Mouse (Mus musculus) c-Kit-negative CD71-positive TER-119-positive erythroid progenitor cells, embryonic 14.5 days (primary cell): ENCODE measurements around the gene Ppfia3.

Source experiments
- DNase-seq: peaks from one replicate; pipeline ENCODE4 v3.0.0-alpha.2; 2013; ENCODE audit warnings: low read depth, low spot score

Ppfia3 gene

DNA sequence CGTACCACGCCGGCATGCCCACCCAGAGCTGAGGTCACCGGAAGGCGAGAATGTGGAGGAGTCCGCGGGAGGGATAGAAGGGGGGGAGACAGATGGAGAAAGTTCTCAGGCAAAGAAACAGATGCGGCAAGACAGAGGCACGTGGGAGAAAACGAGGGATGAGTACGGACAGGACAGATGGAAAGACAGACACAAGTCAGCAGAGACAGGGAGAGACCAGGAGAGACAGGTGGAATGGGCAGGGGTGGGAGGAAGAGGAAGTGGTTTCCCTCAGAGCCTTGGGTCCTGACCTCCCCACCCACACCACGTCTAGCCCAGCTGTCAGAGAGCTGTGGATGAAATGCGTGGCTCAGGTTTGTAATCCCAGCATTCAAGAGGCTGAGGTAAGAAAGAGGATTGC lies 19.9 kb downstream of the Ppfia3 start:
- DNase-seq, result no peak

DNA sequence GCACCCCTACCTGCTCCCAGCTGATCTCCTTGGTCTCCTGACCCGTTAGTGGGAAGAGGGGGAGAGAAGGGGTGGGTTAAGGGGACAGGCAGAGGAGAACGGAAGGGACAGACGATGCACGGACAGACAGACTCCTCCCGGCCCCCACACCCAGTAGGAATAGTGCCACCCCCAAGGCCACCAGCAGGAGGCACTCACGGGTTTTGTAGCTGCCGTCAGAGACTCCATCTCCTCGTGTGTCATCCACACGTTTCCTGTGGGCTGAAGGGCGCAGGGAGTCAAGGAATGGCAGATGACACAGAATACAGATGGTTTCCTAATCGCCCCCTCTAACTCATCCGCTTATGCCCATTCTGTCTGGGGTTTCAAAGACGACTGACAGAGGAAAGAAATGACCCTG lies 23.3 kb downstream of the Ppfia3 start:
- DNase-seq, result no peak

DNA sequence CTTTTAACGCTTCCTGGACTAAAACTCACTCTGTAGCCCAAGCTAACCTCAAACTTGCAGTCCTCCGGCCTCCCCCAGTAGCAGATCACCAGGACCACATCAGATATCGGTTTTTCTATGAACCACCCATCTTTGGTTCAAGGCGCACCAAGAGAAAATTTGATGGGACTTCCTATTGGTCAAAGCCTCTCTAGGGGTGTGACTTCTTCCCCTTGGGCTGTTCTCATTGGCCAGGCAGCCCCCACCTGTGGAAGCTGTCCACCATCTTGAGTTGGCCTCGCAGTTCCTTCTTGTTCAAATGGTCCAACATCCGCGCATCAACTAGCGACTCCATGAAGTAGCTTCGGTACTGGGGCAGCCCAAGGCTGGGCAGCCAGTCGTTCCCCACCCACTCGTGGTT lies 24.7 kb downstream of the Ppfia3 start:
- DNase-seq, result no peak

DNA sequence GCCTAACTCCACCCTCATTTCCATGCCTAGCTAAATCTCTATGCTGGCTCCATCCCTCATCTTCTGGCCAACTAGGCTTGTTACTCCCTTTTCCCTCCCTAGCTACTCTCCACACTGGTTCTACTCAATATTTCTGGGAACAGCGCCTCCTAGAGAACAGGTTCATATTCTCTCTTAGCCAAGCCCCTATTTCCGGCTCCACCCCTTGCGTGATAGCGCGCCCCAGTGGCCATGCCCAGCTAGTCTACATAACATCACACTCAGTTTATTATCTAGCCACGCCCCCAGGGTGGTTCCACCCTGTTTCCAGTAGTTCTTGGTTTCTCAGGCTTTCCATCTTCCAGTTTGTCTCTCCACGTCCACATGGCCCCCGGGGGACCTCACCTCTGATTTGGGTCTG lies 25.5 kb downstream of the Ppfia3 start:
- peak; percentile 70 for DNase-seq

DNA sequence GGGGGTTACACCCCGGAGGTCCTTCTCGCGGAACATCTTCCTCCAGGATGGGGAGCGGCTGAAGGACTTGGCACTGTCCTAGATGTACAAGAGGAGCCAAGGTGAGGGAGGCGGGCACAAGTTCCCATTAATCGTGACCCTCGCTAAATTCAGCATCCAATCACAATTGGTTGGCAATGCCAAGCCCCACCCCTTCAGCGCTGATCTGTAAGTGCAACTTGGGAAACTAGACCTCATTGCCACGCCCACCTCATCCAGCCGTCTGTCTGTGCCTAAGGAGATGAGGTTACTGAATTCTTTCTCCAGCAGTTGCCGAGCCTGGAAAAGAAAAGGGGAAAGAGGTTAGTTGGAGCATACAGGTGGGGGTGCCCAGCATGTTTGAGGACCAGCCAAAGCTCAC lies 26.1 kb downstream of the Ppfia3 start:
- peak; percentile 50 for DNase-seq

DNA sequence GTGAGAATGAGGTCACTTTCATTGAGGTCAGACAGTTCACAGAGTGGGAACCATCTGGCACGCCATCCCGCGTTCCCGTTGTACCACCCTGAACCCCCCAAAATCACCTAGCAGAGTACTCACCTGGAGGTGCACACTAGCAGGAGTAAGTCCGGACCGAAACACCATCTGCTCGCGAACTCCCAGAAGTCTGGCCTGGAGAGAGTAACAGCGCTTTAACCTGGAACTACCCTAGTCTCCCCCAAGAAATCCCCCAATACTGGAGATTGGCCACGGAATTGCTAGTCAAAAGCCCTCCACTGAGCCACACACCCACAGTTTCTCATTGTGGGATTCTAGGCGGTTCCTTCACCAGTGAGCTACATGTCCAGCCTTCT lies 26.8 kb downstream of the Ppfia3 start:
- DNase-seq, result no peak

DNA sequence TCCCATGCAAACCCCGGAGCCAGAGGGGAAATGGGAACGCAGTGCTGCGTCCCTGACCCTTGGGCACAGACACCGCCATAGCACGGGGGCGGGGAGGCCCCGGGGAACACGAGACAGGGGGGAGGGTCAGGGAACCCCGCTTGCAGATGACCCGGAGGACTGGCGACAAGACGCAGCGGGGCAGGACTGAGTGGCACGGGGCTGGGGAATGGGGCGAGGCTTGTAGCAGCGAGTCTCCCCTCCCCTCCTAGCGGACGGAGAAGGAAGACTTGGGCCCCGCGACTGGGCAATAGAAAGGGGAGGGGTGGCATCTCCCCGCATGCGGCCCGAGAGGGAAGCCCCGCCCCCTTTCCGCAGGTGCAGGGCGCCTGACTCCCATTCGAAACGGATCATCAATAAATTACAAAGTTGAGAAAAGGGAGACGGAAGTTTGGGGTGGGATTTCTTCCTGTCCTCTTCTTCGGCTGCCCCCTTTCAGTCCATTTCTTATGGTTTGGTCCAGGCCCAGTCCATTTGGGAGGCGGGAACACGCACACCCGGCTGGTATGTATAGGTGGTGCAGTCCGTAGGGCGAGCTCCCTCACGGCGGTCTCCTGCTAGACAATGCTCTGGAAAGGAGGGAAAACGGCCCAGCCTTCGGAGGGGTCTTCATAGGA lies 27.3 kb downstream of the Ppfia3 start:
- DNase-seq, result peak; percentile 39

DNA sequence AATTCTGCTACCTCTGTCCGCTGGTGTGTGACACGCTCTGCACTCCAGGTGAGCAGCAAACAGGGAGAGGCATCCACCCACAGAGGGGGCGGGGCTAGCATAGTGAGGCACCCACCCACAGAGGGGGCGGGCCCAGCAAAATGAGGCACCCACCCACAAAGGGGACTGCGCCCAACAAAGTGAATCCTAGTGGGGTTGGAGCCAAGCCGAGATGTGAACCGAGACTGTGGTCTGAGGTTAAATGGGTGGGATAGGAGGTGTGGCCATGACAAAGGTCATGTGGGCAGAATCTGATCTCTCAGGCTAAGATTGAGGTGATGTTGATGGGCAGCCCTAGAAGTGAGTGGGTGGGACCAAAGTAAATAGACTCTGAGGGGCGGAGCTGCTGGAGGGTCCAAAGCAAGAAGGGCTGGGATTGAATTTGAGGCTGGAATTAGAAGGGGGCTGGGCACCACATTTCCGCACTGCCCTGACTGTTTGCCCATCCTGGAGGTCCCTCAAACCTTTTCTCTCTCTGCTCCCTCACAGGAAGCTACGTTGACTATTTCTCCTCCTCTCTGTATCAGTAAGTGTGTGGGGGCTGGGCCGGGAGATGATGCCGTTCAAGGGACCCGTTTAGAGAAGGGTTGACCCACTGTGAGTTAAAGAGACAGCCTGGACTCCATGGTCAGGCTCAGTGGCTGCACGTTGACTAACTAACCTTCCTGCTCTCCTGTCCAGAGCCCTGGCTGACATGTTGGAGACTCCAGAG lies 28.5 kb downstream of the Ppfia3 start:
- DNase-seq, result no peak

DNA sequence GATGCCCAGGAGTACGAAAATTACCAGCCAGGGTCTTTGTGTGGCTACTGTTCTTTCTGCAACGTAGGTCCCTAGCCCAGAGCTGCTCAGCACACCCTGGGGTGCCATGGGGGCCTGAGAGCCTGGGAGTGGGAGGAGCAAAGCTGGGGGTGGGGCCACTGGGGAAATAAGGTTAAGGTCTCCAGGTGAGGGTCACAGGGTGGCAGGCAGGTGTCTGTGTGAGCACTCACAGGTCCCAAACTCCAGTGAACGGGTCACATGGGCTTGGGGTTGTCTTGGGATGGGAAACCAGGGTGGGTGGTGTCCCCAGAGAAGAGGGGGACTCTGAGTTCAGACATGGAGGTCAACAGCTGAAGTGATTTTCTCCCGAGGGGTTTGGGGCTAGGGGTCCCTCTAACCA lies 29.4 kb downstream of the Ppfia3 start:
- DNase-seq, result no peak

DNA sequence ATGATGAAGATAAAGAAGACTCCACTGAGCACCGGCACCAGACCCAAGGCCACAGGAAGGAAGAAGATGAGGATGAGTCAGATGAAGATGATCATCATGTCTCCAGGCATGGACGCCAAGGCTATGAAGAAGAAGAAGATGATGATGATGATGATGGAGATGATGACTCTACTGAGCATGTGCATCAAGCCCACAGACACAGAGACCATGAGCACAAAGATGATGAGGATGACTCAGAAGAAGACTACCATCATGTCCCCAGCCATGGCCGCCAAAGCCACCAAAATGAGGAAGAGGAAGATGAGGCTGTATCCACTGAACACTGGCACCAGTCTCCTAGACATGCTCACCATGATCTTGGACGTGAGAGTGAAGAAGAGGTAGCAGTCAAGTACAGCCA lies 30.5 kb downstream of the Ppfia3 start:
- DNase-seq, result no peak

DNA sequence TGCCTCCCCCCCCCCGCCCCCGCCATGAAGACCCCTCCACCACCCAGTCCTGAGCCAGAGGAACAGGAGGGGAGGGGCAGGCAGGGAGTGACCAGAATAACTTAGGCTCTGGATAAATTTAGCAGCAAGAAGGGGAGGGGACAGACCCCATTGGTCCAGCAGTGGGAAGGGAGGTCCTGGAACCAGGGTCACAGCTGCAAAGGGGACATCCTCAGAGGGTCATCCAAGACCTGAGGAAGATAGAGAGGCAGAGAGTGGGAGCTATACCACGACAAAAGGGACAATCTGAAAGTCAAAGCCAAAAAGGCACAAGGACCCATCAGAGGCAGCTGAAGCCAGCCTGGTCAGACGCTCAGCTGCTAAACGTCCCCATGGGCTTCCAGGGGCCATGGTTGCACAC lies 31.8 kb downstream of the Ppfia3 start, which contains the start of gene Hrc:
TSS of gene Hrc (plus strand) at position 235 of the 400 bp plus-strand sequence.
- no peak for DNase-seq

DNA sequence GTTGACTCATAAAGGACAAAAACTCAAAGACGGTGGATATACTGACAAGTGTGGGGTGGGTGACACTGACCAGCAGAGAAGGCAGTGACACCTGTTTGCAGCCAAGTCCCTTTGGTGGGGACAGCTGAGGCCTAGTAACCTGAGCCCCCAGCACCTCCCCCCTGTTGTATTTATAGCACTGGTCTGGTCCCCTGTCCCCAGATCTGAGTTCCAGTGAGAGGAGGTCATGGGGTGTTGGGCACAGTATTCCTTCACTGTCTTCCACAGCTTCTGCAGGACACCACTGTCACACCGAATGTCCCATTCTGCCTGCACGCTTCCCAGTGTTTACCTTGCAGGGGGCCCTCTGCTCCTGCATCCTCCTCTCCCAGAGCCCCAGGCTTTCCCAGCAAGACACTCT lies 32.2 kb downstream of the Ppfia3 start:
- no peak for DNase-seq

DNA sequence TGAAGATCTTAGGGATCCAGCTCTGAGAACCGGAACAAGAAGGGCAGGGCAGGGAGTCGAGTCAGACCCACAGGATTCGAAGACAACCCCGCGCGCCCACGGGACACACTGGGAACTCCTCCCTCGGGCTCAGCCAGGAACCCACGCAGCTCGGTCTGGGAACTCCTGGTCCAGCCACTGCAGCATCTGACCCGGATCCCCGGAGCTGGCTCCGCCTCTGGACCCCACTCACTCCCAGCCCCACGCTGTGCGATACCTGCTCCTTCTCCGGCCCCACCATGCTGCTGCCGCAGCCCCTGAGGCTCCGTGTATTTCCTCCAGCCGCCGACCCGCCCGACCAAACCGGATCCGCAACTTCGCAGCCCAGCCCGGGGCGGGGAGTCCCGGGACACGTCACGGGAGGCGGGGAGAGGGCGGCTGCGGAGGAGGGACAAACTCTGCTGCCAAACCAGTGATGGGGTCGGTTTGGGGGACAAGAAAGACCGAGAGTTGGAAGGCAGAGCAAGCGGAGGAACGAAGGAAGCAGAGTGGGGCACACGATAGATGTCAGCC lies 33.3 kb downstream of the Ppfia3 start, which contains the start of gene Trpm4:
TSS of gene Trpm4 (minus strand) at position 350 of the 552 bp plus-strand sequence.
- no peak for DNase-seq

DNA sequence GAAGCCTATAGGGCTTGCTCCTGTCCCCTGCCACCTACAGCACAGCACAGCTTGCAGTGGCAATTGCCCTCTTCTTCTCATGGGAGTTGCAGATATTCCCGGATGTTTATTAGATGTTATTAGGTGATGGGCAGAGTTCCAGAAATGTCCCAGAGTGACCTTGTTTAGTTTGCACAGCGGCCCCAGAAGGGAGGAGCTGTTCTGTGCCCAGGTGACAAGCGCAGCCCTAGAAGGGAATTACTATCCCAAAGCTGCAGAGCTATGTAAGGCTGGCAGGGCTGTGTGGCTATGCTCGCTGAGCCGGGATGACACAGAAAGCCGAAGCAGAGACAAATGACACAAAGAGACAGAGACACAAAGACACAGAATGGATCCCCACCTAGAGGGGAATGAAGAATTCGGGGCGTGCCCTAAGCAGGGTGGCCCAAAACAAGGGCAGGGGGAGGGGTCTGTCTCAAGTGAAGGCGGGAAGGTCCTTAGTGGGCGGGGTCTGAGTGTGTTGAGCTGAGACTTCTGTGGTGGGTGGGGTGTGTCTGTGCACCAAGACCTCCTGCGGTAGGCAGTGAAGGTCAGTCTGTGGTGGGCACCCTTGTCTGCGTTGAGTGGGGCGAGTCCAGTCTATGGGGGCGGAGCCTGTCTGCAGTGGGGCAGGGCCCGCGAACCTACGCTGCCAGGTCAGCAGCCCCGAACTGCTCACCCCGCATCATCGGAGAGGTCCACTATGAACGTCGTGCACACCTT lies 34.0 kb downstream of the Ppfia3 start:
- DNase-seq, result no peak

DNA sequence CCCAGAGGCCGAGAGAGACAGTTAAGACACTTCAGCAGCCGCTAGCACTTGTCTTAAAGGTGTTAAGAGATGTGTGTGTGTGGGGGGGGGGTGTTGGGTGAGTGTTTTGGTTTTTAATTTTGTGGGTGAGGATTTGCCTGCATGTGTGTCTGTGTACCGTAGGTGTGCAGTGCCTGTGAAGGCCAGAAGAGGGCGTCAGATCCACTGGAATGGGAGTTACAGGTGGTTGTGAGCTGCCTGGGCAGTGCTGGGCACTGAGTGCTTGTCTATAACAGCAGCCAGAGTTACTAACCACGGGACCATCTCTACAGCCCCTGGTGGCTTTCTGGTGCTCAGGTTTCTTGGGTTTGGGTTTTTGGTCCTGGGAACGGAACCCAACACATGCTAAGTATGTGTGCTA lies 35.3 kb downstream of the Ppfia3 start:
- no peak for DNase-seq

DNA sequence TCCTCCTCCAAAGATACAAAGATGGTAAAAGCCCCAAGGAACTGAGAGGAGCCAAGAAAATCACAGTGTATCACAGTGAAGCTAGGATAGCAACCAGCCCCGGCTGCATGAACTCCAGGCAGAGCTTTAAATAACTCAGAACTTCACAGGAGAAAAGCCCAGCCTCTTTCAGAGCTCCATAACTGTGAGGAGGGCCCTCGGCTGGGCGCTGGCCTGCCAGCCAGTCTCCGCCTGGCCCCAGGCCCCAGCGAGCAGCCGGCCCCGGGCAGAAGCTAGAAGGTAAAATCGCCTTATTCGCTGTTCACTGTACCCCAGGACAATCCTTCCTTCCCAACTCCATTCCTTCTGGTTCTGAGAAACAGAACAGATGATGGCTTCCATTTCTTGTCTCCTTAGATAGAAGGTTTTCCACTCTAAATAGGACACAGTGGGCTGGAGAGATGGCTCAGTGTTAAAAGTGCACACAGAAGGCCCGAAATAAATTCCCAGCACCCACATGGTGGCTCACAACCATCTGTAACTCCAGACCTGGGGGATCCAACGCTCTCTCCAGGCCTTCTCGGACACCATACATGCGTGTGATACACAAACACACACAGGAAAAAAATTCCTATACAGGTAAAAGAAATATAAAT lies 37.9 kb downstream of the Ppfia3 start:
- DNase-seq, result no peak

DNA sequence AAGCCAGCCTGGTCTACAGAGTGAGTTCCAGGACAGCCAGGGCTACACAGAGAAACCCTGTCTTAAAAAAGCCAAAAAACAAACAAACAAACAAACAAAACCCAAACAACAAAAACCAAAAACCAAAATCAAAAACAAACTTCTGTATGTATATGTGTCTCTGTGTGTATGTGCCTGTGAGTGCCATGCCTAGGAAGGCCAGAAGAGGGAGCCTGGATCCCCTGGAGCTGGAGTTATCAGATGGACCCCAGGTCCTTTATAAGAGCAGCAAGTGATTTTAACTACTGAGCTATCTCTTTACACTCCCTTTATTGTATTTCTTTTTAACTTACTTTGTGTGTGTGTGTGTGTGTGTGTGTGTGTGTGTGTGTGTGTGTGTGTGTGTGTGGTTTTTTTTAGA lies 41.0 kb downstream of the Ppfia3 start:
- DNase-seq, result no peak

DNA sequence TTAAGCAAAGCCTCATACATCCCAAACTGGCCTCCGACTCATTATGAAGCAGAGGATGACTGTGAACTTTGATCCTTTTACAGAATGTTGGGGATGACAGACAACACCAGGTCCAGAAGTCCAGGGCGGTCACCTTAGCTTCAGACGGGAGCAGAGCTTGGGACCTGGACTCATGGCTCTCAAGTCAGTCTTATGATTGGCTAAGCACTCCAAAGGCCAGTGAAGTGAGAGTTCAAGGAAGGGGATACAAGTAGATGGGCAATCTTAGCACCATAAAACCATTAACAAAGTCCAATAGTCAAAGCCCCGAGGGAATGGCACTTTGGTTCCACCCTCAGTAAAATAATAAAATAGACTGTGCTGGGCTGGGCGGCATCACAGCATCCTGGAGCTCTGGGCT lies 43.8 kb downstream of the Ppfia3 start:
- DNase-seq, result no peak

DNA sequence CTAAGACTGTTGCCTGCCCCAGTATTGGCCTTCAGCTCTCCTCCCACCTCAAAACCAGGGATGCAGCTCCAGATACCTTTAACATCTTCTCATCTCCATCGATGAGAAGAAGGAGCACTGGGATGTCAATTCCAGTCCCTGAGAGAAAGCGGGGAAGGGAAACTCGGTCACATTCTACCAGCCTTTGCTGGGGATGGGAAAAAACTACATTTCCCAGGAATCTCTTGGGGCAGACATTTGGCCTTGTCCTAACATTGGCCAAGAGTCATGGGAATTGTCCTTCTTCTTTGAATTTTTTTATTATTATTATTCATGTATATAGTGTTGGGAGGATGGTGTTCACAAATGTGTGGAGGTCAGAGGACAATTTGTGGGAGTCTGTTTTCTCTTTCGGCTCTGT lies 44.6 kb downstream of the Ppfia3 start:
- DNase-seq, result no peak

DNA sequence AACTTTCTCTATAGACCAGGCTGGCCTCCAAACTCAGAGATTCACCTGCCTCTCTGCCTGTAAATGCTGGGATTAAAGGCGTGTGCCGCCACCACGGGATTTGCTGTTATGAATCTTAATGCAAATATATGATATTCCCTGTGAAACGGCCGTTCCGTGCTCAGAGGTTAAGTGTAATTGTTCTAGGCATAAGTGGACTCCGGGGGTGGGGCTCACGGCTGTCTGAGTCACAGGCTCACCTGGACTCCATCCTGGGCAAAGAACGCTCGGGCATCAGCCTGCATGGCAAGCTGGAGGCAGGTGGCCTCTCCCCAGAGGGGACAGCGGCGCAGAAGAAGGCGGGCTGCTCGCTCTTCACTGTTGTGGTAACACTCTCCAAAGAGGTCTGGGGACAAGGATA lies 50.3 kb downstream of the Ppfia3 start:
- DNase-seq, result no peak

DNA sequence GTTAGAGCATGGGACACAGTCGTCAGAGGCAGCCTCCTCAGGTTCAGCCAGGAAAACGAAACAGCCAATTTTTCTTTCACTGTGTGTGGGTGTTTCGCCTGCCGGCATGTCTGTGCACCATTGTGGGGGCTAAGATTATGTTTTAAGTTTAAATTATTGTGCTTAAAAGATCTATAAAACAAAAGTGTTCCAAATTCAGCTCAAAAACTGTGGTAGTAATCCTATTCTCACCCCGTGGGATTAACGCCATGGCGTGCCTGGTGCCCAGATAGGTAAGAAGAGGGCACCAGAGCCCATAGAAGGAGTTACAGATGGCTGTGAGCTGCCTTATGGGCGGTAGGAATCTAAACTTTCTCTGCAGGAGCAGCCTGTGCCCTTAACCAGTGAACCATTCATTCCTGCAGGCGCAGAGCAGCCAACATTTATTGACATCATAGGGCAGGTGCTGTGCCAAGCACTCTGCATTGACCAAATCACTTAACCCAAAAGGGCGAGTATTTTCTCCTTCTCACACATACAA lies 51.6 kb downstream of the Ppfia3 start:
- no peak for DNase-seq

DNA sequence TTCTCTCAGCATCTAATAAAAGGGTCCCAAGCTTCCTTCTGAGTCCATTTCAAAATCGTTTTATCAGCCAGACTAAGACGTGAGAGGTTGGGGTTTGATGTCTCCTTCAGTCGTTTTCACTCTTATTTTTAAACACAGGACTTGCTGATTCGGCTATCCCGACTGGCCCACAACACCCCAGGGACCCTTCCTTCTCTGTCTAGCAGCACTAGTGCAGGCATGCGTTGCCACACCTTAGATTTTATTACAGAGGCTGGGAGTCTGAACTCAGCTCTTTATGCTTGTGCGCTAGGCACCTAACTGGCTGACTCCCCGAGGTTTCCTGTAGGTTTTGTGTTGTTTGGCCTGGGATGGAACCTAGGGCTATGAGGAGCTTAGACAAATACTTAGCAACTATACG lies 53.3 kb downstream of the Ppfia3 start:
- DNase-seq, result no peak
